Mouse (Mus musculus): Measurements from ENCODE around the gene Plce1. TPM values are rescaled to one million over a fixed set of nuclear protein-coding genes. Genes with fewer than 3 reads are reported as not detected.

Gene Plce1
- total and polyA plus RNA-seq, 2 experiments from 2014 or later, result 3.0 to 19.5 TPM

DNA sequence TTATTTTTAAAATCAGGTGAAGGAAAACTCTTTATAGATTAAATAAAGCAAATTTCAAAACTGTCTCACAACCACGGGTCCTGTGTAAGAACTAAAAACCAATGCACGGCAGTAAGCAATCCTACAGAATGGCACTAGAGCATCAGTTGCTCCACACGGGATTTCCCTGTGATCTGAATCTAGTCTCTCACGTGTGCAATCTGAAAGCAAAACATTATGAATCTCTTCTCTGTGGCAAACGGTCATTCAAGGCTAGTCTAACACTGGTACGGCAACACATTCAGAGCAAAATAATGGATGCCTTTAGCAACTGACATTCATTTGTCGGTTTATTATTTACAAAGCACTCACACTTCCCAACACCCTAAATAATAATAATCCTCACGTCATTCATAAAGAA, 337.3 kb downstream of the Plce1 start:
- H3K9ac ChIP-seq (replicated peaks; ENCODE audit: low read length, poor library complexity, severe bottlenecking), result peak overlapping the region; percentile 74
- peaks cover 2% of the 10 kb centered on the region; the same call in 1 of the 2 replicates for H3K4me1 ChIP-seq (ENCODE audit: insufficient read depth, low read length)
- no peaks in the 10 kb centered on the region for H3K9me3 ChIP-seq (ENCODE audit: low read length)
- peaks cover 21% of the 10 kb centered on the region; the same call in 1 of the 2 replicates for H3K36me3 ChIP-seq (ENCODE audit: insufficient read depth, low read length)
- ATAC-seq (ENCODE audit: low FRiP score), result no peak
- H3K4me2 ChIP-seq (ENCODE audit: low read depth, low read length, poor library complexity, severe bottlenecking), result peak overlapping the region; percentile 75
- H3K27me3 ChIP-seq (ENCODE audit: insufficient read depth, low read length), result no peaks in the 10 kb centered on the region
- 40% methylated on average over 8 of the region's 8 CpGs for WGBS
- no peak overlapping the region for H3K27ac ChIP-seq (ENCODE audit: low read depth, low read length)
- DNase-seq (ENCODE audit: low spot score), result no peak
- no peak for TF ChIP-seq CTCF (IDR thresholded peaks at IDR 0.05)
- peak overlapping the region; percentile 85 for H3K4me3 ChIP-seq (ENCODE audit: low read depth, low read length)

DNA sequence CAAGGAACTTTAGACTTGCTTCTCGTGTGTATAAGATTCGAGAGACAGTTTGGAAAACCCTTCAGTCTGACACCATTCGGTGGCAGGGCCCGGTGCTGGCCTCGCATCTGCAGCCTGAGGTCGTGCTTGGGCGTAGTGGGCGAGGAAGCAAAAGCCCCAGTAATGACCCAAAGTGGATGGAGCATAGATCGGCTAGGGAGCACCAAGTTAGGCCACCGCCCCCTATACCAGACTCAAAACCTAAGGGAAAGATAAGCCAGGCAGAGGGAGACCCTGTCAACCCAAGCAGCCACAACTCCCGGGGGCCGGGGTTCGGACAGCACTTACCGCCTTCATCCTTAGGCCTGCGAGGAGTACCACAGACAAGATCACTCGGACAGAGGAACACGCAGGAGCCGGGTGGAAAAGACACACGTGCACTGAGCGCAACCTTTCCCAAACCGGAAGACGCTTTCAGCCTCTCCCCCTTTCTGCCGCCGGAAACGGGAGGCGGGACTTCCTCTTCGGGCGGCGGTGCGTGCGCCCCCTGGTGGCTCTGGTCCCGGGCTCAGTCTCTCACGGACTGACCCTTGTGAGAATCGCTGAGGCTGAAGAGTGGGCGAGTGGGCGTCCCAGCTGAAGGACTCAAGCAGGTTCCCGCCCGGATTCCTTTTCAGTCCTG, 338.0 kb downstream of the Plce1 start, which contains the start of gene Noc3l:
Gene Noc3l, minus strand, starts transcription at position 472 of the 661 bp plus-strand sequence.
- H3K4me2 ChIP-seq (ENCODE audit: low read depth, low read length, poor library complexity, severe bottlenecking), result peak within 1 kb of the TSS; percentile 75
- peak; percentile 99 for TF ChIP-seq CTCF (IDR thresholded peaks at IDR 0.05)
- peaks cover 18% of the 10 kb centered on the region; the same call in 1 of the 2 replicates for H3K36me3 ChIP-seq (ENCODE audit: insufficient read depth, low read length)
- peak; percentile 92 for DNase-seq (ENCODE audit: low spot score)
- H3K4me3 ChIP-seq (ENCODE audit: low read depth, low read length), result peak within 1 kb of the TSS; percentile 85
- 2% methylated on average over 36 of the region's 38 CpGs for WGBS
- H3K27ac ChIP-seq (ENCODE audit: low read depth, low read length), result peak within 1 kb of the TSS; percentile 57
- H3K9me3 ChIP-seq (ENCODE audit: low read length), result no peaks in the 10 kb centered on the region
- H3K9ac ChIP-seq (replicated peaks; ENCODE audit: low read length, poor library complexity, severe bottlenecking), result peak within 1 kb of the TSS; percentile 74
- peaks cover 2% of the 10 kb centered on the region; the same call in 1 of the 2 replicates for H3K4me1 ChIP-seq (ENCODE audit: insufficient read depth, low read length)
- peak; percentile 96 for ATAC-seq (ENCODE audit: low FRiP score)
- no peaks in the 10 kb centered on the region for H3K27me3 ChIP-seq (ENCODE audit: insufficient read depth, low read length)

DNA sequence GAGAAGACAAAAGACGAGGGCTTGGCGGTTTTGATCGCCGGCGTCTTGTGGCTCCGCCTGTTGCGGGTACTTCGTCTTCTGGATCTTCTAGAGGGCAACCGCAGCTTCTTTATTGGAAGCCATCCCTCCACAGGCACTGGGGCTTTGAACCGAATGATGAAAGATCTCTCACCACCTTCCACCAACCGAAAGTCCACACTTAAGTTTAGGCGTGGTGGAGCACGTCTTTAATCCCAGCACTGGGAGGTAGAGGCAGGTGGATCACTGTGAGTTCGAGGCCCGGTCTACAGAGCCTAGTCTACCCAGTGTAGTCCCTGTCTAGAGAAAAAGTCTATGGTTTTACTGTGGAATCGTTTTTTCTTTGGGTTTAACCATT, 338.5 kb downstream of the Plce1 start:
- H3K9me3 ChIP-seq (ENCODE audit: low read length), result no peaks in the 10 kb centered on the region
- peak overlapping the region; percentile 85 for H3K4me3 ChIP-seq (ENCODE audit: low read depth, low read length)
- peaks cover 2% of the 10 kb centered on the region; the same call in 1 of the 2 replicates for H3K4me1 ChIP-seq (ENCODE audit: insufficient read depth, low read length)
- WGBS, result 14% methylated on average over 16 of the region's 16 CpGs
- no peak for DNase-seq (ENCODE audit: low spot score)
- H3K4me2 ChIP-seq (ENCODE audit: low read depth, low read length, poor library complexity, severe bottlenecking), result peak overlapping the region; percentile 75
- TF ChIP-seq CTCF (IDR thresholded peaks at IDR 0.05), result no peak
- peaks cover 13% of the 10 kb centered on the region; the same call in 1 of the 2 replicates for H3K36me3 ChIP-seq (ENCODE audit: insufficient read depth, low read length)
- H3K27me3 ChIP-seq (ENCODE audit: insufficient read depth, low read length), result no peaks in the 10 kb centered on the region
- ATAC-seq (ENCODE audit: low FRiP score), result peak; percentile 66
- peak overlapping the region; percentile 57 for H3K27ac ChIP-seq (ENCODE audit: low read depth, low read length)
- peak overlapping the region; percentile 74 for H3K9ac ChIP-seq (replicated peaks; ENCODE audit: low read length, poor library complexity, severe bottlenecking)

- Histone ChIP-seq H3K27ac (ENCODE audit: low read depth, low read length) (no peak overlapping the region), H3K36me3 (ENCODE audit: insufficient read depth, low read length) (peaks cover 6% of the 10 kb centered on the region; the same call in 1 of the 2 replicates), H3K27me3 (ENCODE audit: insufficient read depth, low read length) (no peaks in the 10 kb centered on the region), H3K4me1 (ENCODE audit: insufficient read depth, low read length) (peaks cover 2% of the 10 kb centered on the region; the same call in 1 of the 2 replicates), H3K9ac (replicated peaks; ENCODE audit: low read length, poor library complexity, severe bottlenecking) (no peak overlapping the region), H3K4me2 (ENCODE audit: low read depth, low read length, poor library complexity, severe bottlenecking) (no peak overlapping the region), H3K4me3 (ENCODE audit: low read depth, low read length) (no peak overlapping the region), H3K9me3 (ENCODE audit: low read length) (no peaks in the 10 kb centered on the region)
- DNase-seq (ENCODE audit: low spot score) (no peak), ATAC-seq (ENCODE audit: low FRiP score) (no peak)
- WGBS, result 92% methylated on average over 4 of the region's 4 CpGs
- no peak for TF ChIP-seq CTCF (IDR thresholded peaks at IDR 0.05)
Measured at GRCm38 (mm10) chr19:38820186-38820804, 339.4 kb downstream of the Plce1 start.

DNA sequence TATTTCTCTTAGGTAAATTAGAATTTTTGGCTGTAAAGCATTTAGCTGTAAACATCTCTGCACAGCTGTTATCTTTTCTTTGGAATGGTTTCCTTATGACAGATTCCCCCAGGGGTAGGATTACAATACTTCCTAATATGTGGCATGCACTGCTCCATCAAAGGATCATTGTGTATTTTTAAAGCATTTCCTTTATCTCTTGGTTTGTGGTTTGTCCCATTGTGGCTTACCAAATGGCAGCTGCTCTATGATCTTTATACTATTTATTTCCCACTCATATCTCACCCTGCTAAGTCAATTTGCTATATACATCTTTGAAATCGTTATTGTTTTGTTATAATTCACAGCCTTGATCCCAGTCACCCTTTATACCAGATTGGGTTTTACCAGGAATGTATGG, 352.3 kb downstream of the Plce1 start:
- Histone ChIP-seq H3K9me3 (ENCODE audit: low read length) (no peaks in the 10 kb centered on the region), H3K4me3 (ENCODE audit: low read depth, low read length) (no peak overlapping the region), H3K4me1 (ENCODE audit: insufficient read depth, low read length) (0 out of 2 replicates have a peak, but pooled peaks cover 2% of the 10 kb centered on the region), H3K4me2 (ENCODE audit: low read depth, low read length, poor library complexity, severe bottlenecking) (no peak overlapping the region), H3K9ac (replicated peaks; ENCODE audit: low read length, poor library complexity, severe bottlenecking) (no peak overlapping the region), H3K27me3 (ENCODE audit: insufficient read depth, low read length) (no peaks in the 10 kb centered on the region), H3K27ac (ENCODE audit: low read depth, low read length) (no peak overlapping the region), H3K36me3 (ENCODE audit: insufficient read depth, low read length) (no peaks in the 10 kb centered on the region)
- TF ChIP-seq CTCF (IDR thresholded peaks at IDR 0.05), result no peak
- no peak for ATAC-seq (ENCODE audit: low FRiP score)
- WGBS, result 80% methylated on average over 1 of the region's 1 CpGs
- no peak for DNase-seq (ENCODE audit: low spot score)

Other genes starting within 250 kb of the Plce1 start
- gene Lgi1, start 216.6 kb upstream of the Plce1 start, total RNA-seq (2014; rRNA removed), result 27.0 and 32.8 TPM in 2 replicates
- 22.5 and 28.3 TPM in 2 replicates for gene Lgi1, start 216.6 kb upstream of the Plce1 start, polyA plus RNA-seq (2015; fragmentation: Nextera tagmentation; extraction: Ambion mirVana)
- gene Slc35g1, start 85.1 kb upstream of the Plce1 start, total RNA-seq (2014; rRNA removed), result 2.5 and 3.4 TPM in 2 replicates
- 0.93 and 1.4 TPM in 2 replicates for gene Slc35g1, start 85.1 kb upstream of the Plce1 start, polyA plus RNA-seq (2015; fragmentation: Nextera tagmentation; extraction: Ambion mirVana)